Mouse (Mus musculus) heart, adult 11 months (tissue): ENCODE data around the gene Serpinb6d.

ENCODE experiments used
- DNase-seq: peaks from one replicate; pipeline ENCODE4 v3.0.0; 2022

Gene Serpinb6d

DNA sequence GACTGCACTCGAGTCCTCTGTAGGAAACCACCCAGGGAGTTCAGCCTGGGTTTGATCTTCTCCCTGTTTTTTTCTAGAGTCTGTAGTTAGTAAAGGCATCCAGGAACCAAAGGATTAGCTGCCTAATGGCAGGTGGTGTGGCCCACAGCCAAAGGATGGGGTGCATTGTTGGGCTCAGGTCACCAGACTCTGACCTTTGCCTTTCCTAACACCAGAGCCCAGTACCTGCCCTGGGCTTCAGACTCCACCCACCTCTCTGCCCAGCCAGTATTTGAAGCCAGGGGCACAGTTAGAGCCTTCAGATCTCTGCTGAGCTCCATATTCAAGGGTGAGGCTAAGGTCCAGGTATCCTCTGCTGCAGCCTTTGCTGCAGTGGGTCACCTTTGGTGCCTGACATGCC is at the start of gene Serpinb6d:
Serpinb6d (plus strand) TSS at position 301 of the 400 bp plus-strand sequence.
- no peak for DNase-seq

DNA sequence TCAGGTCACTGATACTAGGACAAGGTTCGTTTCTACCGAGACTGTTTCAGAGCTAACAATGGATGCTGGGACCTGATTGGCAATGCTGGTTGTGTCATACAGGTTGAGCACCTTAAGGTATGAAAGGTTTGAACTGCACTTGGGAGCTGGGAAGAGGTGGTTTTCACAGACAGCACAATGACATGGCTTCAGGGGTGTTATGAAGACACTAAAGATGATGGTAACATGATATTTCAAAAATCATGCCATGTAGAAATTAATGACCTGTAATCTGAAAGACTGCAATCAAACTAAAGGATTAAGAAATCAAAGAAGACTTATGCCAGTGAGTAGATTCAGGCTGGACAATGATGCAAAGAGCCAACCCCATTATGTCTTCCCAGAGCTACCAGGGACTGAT is 38.3 kb upstream of the Serpinb6d start:
- no peak for DNase-seq

DNA sequence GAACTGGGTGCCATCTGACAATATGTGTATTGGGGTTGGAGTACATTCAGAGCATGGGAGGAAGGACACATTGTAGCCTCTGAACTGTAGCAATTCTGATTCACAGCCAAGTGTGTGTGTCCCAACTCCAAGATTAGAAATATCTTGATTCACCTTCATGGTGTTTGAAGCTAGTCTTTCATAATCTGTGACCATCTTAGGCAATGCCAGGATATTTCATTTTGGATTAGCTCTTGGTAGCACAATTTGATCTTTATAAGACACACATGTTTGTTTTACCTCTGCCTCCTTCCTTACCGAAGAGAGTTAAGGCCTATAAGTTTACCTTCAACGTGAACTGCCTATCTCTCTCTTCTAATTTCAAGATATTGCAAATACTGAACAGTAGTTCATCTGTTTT is 18.7 kb upstream of the Serpinb6d start:
- no peak for DNase-seq

DNA sequence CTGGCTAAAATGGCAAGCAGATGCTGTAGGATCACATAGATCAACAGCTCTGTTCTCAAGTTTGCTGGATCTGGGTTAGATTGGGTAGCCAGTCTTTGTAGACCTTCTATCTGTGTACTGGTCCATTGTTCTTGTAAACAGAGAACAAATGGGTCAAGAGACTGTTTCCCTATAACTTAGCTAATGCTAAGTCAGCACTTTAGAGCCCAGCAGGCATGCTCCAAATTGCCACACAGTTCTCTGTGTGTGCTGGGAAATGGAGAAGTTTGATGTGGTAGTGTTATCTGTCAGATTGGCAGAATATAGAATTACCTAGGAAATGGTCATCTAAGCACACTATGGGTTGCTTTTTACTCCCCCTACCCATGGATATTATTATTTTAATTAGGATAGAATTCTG is 1.3 kb downstream of the Serpinb6d start:
- no peak for DNase-seq

DNA sequence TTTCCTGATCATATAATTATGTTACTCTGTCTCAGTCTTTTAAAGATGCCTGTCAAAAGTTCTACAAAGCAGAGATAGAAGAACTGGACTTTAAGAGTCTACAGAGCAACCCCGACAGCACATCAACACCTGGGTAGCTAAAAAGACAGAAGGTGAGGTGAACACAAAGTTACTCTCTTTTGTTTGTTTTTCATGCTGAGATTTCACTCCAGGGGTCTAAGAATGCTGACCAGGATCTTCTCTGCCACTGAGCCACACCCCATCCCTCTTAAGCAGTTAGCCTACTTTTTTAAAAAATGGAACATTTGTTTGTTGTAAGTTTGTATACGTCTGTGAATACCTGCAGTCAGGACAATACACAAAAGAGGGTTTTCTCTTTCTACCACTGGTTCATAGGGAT is 59.1 kb downstream of the Serpinb6d start:
- DNase-seq = no peak
